Mouse (Mus musculus) left cerebral cortex, postnatal 36 days (tissue): ENCODE measurements at regions not wholly inside any gene's neighbourhood (a gene's known extent, or its start where the extent isn't known, plus 50 kb on each side); places are given as distances from the start of the nearest gene placed in this dataset.

ENCODE experiments used
- DNase-seq, 2 experiments: peaks; one replicate each; pipeline ENCODE4 v3.0.0; 2021 to 2022; ENCODE audit warnings: low spot score in 2 of 2, mixed read lengths in 1 of 2
- intact Hi-C: fragments of 180-260 bp; cut with DNase I; formaldehyde crosslinking; loops from one replicate; pipeline ENCODE4 v1.15.1; 2025

GRCm38 (mm10) chrX:145758406-145758805 is 253.4 kb upstream of the Amot start:
- DNase-seq = peak in 1 of 2 experiments; percentile 3
- intact Hi-C loops = no loop called here

- intact Hi-C loops = no loop called here
Observed at GRCm38 (mm10) chrX:145753427-145753826, 248.4 kb upstream of the Amot start.

More at GRCm38 (mm10) chrX:145753427-145753826, 248.4 kb upstream of the Amot start:
- DNase-seq = peak; percentile 5 to 28
